ENCODE assay signal across 17 mouse cellular contexts in the genomic region with DNA sequence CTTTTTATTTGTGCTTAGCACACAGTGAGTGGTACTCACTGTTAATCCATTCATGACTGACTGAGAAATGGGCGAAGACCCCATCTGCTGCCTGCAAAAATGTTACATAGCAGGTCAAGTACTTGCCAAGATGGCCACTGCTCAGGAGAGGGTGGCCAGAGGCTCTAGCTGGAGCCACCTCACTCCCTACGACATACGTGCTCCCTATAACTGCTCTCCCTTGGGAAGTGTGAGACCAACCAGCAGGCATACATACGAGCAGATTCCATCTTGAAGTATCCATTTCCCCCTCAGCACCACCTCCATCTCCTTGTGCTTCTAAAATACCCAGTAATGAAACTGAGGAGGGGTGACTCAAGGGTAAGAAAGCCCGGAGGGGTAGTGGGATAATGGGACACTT.
DNase-seq lines count a peak whose midpoint lies in the region; ATAC-seq and TF ChIP-seq lines count a peak whose summit lies in the region.
"Had no signal": no experiment of that assay in that cellular context is flagged by ENCODE, and none has a peak within 500 bp of the region (broad histone marks: within the 10 kb centered on the region; RNA-seq: fewer than 3 reads in every experiment).

No protein-coding gene starts in this region.

- no peak overlapping the region for H3K4me2 ChIP-seq in midbrain, embryonic 11.5 days
- H3K4me2 ChIP-seq in forebrain, postnatal 0 days (ENCODE audit: low read depth): no peak overlapping the region
- H3K4me2 ChIP-seq: liver, embryonic 12.5 days; lung, embryonic 14.5 days had no signal

- H3K27me3 ChIP-seq in midbrain, embryonic 11.5 days (ENCODE audit: control insufficient read depth, insufficient read depth, low read length): no peaks in the 10 kb centered on the region
- H3K27me3 ChIP-seq in midbrain, embryonic 10.5 days (ENCODE audit: low read depth, poor library complexity, severe bottlenecking): peaks cover 6% of the 10 kb centered on the region; the same call in 1 of the 2 replicates
- peaks cover 22% of the 10 kb centered on the region for H3K27me3 ChIP-seq in embryonic facial prominence, embryonic 10.5 days (replicated peaks; ENCODE audit: low read depth, poor library complexity, severe bottlenecking)
- H3K27me3 ChIP-seq in forebrain, embryonic 10.5 days (ENCODE audit: poor library complexity, severe bottlenecking): peaks cover 26% of the 10 kb centered on the region
- H3K27me3 ChIP-seq in forebrain, postnatal 0 days (ENCODE audit: insufficient read depth, low read length): no peaks in the 10 kb centered on the region

- H3K9ac ChIP-seq in midbrain, embryonic 11.5 days (ENCODE audit: low read length): no peak overlapping the region
- H3K9ac ChIP-seq in forebrain, postnatal 0 days: no peak overlapping the region
- H3K9ac ChIP-seq: liver, embryonic 12.5 days; lung, embryonic 14.5 days had no signal

- H3K27ac ChIP-seq in midbrain, embryonic 11.5 days (ENCODE audit: low read depth, low read length): no peak overlapping the region
- H3K27ac ChIP-seq in midbrain, embryonic 10.5 days (replicated peaks): no peak overlapping the region
- peak overlapping the region; percentile 49 for H3K27ac ChIP-seq in embryonic facial prominence, embryonic 10.5 days (replicated peaks)
- H3K27ac ChIP-seq in forebrain, embryonic 10.5 days: peak overlapping the region; percentile 76
- H3K27ac ChIP-seq in forebrain, postnatal 0 days (ENCODE audit: low read depth, low read length): peak overlapping the region; percentile 22; the same call in 1 of the 2 replicates
- no peak overlapping the region for H3K27ac ChIP-seq in gastrocnemius, adult 2 months
- H3K27ac ChIP-seq: liver, embryonic 12.5 days had no signal

- peak; percentile 78 for DNase-seq in midbrain, embryonic 11.5 days (ENCODE audit: low spot score, missing footprints)
- no peak for DNase-seq in midbrain, embryonic 10.5 days (ENCODE audit: low spot score)
- no peak for DNase-seq in embryonic facial prominence, embryonic 10.5 days (ENCODE audit: low spot score)
- no peak for DNase-seq in forebrain, embryonic 10.5 days (ENCODE audit: extremely low spot score, low spot score)
- no peak for DNase-seq in forebrain, postnatal 0 days
- DNase-seq in T-cell, adult 2 months (ENCODE audit: low spot score): no peak
- no peak for DNase-seq in adrenal gland, adult 18-20 months (ENCODE audit: low spot score in 2 of 2)
- DNase-seq in gastrocnemius, adult 2 months: no peak
- DNase-seq: cerebellum, adult 18-20 months; cerebellum, postnatal 36 days; gastrocnemius, postnatal 25 days; kidney, adult 11 months; lung, embryonic 14.5 days; lung, postnatal 36 days; right cerebral cortex, postnatal 14 days had no signal

- no peak for TF ChIP-seq CTCF in forebrain, postnatal 0 days (IDR thresholded peaks at IDR 0.05; ENCODE audit: low read depth)
- TF ChIP-seq CTCF in gastrocnemius, adult 2 months (IDR thresholded peaks at IDR 0.05): no peak

- no peaks in the 10 kb centered on the region for H3K9me3 ChIP-seq in midbrain, embryonic 11.5 days (ENCODE audit: control insufficient read depth, low read length)
- no peaks in the 10 kb centered on the region for H3K9me3 ChIP-seq in midbrain, embryonic 10.5 days (replicated peaks)
- H3K9me3 ChIP-seq in embryonic facial prominence, embryonic 10.5 days: no peaks in the 10 kb centered on the region
- no peaks in the 10 kb centered on the region for H3K9me3 ChIP-seq in forebrain, embryonic 10.5 days
- no peaks in the 10 kb centered on the region for H3K9me3 ChIP-seq in forebrain, postnatal 0 days (ENCODE audit: low read length)
- H3K9me3 ChIP-seq: liver, embryonic 12.5 days had no signal

- peaks cover 5% of the 10 kb centered on the region for H3K4me1 ChIP-seq in midbrain, embryonic 11.5 days (ENCODE audit: control insufficient read depth, insufficient read depth, low read length)
- H3K4me1 ChIP-seq in midbrain, embryonic 10.5 days: peaks cover 12% of the 10 kb centered on the region
- peaks cover 22% of the 10 kb centered on the region for H3K4me1 ChIP-seq in embryonic facial prominence, embryonic 10.5 days
- H3K4me1 ChIP-seq in forebrain, embryonic 10.5 days: peaks cover 26% of the 10 kb centered on the region
- no peaks in the 10 kb centered on the region; the same call in 1 of the 2 replicates for H3K4me1 ChIP-seq in forebrain, postnatal 0 days (ENCODE audit: insufficient read depth)
- H3K4me1 ChIP-seq: liver, embryonic 12.5 days had no signal

- no peak overlapping the region for H3K4me3 ChIP-seq in midbrain, embryonic 11.5 days (ENCODE audit: low read depth, low read length)
- no peak overlapping the region for H3K4me3 ChIP-seq in midbrain, embryonic 10.5 days
- no peak overlapping the region for H3K4me3 ChIP-seq in embryonic facial prominence, embryonic 10.5 days
- no peak overlapping the region for H3K4me3 ChIP-seq in forebrain, embryonic 10.5 days
- no peak overlapping the region for H3K4me3 ChIP-seq in forebrain, postnatal 0 days (ENCODE audit: low read depth, low read length)
- H3K4me3 ChIP-seq in gastrocnemius, adult 2 months: no peak overlapping the region
- H3K4me3 ChIP-seq: erythroblast, embryonic 14.5 days; liver, embryonic 12.5 days had no signal

- no peaks in the 10 kb centered on the region for H3K36me3 ChIP-seq in midbrain, embryonic 11.5 days (ENCODE audit: control insufficient read depth, insufficient read depth, low read length)
- H3K36me3 ChIP-seq in midbrain, embryonic 10.5 days: no peaks in the 10 kb centered on the region
- no peaks in the 10 kb centered on the region for H3K36me3 ChIP-seq in embryonic facial prominence, embryonic 10.5 days (replicated peaks)
- H3K36me3 ChIP-seq in forebrain, embryonic 10.5 days (replicated peaks): no peaks in the 10 kb centered on the region
- no peaks in the 10 kb centered on the region for H3K36me3 ChIP-seq in forebrain, postnatal 0 days (ENCODE audit: insufficient read depth)
- H3K36me3 ChIP-seq: liver, embryonic 12.5 days had no signal

- no peak for ATAC-seq in midbrain, embryonic 11.5 days (ENCODE audit: low FRiP score)
- peak; percentile 15; the same call in 1 of the 2 replicates for ATAC-seq in forebrain, postnatal 0 days
- ATAC-seq: liver, embryonic 12.5 days had no signal

- intact Hi-C loops in gastrocnemius, adult 2 months (cut with DNase I): no loop called here

- WGBS in midbrain, embryonic 11.5 days: 77% methylated on average over 5 of the region's 5 CpGs
- WGBS in midbrain, embryonic 10.5 days: 82% methylated on average over 5 of the region's 5 CpGs
- 67% methylated on average over 5 of the region's 5 CpGs for WGBS in embryonic facial prominence, embryonic 10.5 days
- 80% methylated on average over 5 of the region's 5 CpGs for WGBS in forebrain, embryonic 10.5 days
- WGBS in forebrain, postnatal 0 days: 51% methylated on average over 5 of the region's 5 CpGs

Comparison
In these comparisons a context has a peak if more than half of its experiments do, and no peak if none do; other contexts are left out.
1. H3K27ac ChIP-seq: peak in embryonic facial prominence, embryonic 10.5 days (single experiment), forebrain, embryonic 10.5 days (single experiment) and forebrain, postnatal 0 days (single experiment); none in midbrain, embryonic 11.5 days (single experiment), midbrain, embryonic 10.5 days (single experiment) and gastrocnemius, adult 2 months (single experiment).